Mouse (Mus musculus): ENCODE measurements around the gene Zbtb38.
"Not testable (repeated sequence)": the region's sequence is repeated elsewhere in the genome, so short reads cannot be mapped to it uniquely, and the experiment has no call there.

GRCm38 (mm10) chr9:96677711-96678110, 74.9 kb downstream of the Zbtb38 start:
- not testable (repeated sequence) for TF ChIP-seq CTCF (IDR thresholded peaks at IDR 0.05; ENCODE audit: low read depth); EP300 (optimal IDR thresholded peaks at IDR 0.05)

All from stomach, postnatal 0 days (tissue).